Mouse (Mus musculus) megakaryocyte-erythroid progenitor cell, adult 5 weeks (primary cell): ENCODE results near the gene Krt33b. TPM values are rescaled to one million over a fixed set of nuclear protein-coding genes. Genes with fewer than 3 reads are reported as not detected.

ENCODE experiments used
- polyA plus RNA-seq: library from polyadenylated mRNA; stranded (reverse); fragments of >175 nt; gene quantifications from 2 replicates; pipeline ENCODE4 v1.2.3, GENCODE M21; 2012

Krt33b gene
- polyA plus RNA-seq, result not detected in 2 replicates

DNA sequence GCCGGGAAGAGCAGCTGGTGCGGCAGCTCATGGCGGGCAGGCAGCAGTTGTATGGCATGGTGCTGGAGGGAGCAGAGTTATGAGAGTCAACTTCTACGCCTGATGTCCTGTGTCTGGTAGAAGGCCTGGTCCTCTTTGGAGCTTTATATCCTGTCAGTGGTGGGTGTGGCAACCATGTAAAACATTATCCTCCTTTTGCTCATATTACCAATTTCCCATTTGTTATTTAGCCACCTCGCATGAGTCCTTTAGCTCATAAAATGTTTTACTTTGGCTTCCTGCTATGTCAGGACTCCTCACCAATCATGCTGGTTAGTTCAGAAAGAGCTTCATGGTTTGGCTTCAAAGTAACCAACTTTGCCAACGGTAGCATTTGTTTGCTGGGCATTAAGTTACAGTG is at the start of gene Krt33b:
TSS of gene Krt33b (minus strand) at position 101 of the 400 bp plus-strand sequence.

DNA sequence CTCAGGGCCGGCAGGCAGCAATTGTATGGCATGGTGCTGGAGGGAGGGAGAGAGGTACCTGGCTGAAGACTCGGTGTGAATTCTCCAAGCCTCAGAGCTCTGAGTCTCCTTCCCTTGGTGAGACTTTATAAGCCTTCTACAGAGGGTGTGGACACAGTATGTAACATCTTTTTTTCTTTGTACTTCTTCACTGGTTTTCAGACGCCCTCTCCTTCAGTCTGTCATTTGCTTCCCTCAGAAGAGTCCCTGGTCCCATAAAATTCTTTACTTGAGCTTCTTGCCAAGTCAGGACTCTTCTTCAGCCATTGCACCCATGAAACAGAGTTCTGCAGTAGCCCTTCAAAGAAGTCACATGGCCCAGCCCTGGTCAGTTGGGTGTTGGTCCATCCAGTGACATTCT is 20.8 kb upstream of the Krt33b start, which contains the start of gene Krt31:
TSS of gene Krt31 (minus strand) at position 101 of the 400 bp plus-strand sequence.

DNA sequence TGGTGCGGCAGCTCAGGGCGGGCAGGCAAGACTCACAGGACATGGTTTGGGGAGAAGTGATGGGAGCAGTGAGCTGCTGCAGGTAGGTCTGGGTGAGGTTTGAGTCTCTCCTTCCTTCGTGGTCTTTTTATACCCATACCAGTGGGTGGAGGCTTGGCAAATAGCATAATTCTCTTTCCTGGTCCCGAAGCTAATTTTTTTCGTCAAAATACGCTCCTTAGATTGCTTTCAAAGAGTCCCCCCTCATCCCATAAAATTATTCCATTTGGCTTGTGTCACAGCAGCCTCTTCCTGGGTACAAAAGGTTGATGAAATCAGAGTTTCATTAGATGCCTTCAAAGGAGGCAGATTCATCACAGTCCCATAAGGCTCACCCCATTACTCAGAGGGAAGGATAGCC is 11.8 kb upstream of the Krt33b start, which contains the start of gene Krt34:
TSS of gene Krt34 (minus strand) at position 101 of the 400 bp plus-strand sequence.

DNA sequence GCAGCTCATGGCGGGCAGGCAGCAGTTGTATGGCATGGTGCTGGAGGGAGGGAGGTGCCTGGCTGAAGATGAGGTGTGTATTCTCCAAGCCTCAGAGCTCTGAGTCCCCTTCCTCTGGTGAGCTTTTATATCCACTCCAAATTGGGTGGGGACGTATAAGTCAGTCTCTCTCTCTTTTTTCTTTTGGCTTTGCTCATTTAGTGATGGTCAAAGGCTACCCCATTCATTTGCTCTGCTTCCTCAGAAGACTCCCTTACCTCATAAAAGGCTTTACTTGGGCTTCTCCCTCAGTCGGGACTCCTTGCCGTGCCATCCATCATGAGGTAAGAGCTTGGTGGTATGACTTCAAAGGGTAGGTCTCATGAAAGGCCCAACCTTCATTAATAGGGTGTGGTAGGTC is 13.6 kb downstream of the Krt33b start, which contains the start of gene Krt33a:
TSS of gene Krt33a (minus strand) at position 101 of the 400 bp plus-strand sequence.

DNA sequence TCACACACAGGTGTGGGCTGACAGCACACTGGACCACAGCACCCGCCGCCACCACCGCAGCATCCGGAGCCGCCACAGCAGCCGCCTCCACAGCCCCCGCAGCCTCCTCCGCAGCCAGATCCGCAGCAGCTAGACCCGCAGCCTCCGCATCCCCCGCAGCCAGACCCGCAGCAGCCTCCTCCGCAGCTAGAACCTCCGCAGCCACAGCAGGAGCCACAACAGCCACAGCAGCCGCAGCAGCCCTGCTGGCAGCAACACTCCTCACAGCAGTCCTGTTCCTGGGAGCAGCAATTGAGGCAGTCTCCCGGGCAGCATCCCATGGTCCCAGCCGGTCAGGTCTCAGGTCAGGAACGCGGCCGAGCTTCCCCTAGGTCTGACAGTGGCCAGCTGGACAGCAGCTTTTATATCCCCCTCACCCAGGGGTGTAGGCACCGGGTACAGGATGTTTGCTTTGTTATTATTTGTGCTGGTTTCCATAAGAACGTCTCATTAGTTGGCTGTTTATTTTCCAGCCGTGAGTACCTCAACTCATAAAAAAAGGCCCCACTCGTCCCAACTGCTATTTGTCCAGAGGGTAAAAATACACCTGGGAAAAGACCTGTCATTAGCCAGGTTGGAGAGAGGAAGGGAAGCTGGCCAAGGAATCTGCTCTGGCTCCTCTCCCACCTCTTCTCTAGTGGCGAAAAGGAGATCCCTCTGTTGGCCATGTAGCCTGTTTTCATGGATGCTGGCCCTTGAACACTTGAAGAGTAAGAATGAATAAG is 35.9 kb downstream of the Krt33b start, which contains the start of gene Krtap17-1:
TSS of gene Krtap17-1 (minus strand) at position 375 of the 764 bp plus-strand sequence.

DNA sequence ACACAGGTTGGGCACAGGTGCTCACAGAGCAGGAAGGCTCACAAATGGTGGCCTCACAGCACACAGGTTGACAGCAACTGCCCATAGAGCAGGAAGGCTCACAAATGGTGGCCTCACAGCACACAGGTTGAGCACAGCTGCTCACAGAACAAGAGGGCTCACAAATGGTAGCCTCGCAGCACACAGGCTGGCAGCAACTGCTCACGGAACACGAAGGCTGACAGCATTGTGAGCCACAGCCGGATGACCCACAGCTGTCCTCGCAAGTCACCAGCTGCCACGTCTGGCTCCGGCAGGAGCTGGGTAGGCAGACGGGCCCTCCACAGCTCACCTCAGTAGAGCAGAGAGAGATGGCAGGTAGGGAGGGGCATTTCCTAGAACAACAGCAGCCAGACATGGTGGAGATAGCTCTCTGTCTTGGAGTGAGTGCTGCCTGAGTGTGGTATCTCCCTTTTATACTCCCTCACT is 43.5 kb downstream of the Krt33b start, which contains the start of gene Krtap16-1:
TSS of gene Krtap16-1 (minus strand) at position 418 of the 468 bp plus-strand sequence.

DNA sequence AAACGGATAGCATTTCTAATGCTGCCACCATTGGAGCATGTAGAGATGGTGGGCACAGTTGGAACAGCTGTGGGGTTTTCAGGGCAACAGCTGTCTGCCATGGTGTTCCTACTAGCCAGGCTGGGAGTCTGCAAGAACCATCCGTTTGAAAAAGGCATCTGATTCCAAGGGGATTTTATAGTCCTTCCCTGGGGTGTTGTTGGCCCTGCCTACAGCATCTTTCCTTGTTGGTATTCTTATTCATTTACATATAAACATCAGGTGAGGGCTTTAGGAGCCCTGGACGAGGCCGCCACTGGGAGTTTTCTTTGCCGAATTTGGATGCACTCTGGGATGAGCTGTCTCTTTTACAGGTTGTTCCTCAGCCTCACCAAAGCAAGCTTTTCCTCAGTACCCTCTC is 50.7 kb downstream of the Krt33b start, which contains the start of gene Krtap29-1:
TSS of gene Krtap29-1 (minus strand) at position 101 of the 400 bp plus-strand sequence.

Other genes starting within 250 kb of the Krt33b start
- not detected in 2 replicates for gene Krtap4-8, start 249.2 kb downstream of the Krt33b start, polyA plus RNA-seq
- not detected in 2 replicates for gene Krtap4-9, start 244.7 kb downstream of the Krt33b start, polyA plus RNA-seq
- not detected in 2 replicates for gene Gm11596, start 236.4 kb downstream of the Krt33b start, polyA plus RNA-seq
- gene Gm11569, start 230.9 kb downstream of the Krt33b start, polyA plus RNA-seq, result not detected in 2 replicates
- not detected in 2 replicates for gene Gm11554, start 225.4 kb downstream of the Krt33b start, polyA plus RNA-seq
- gene Krtap4-13, start 220.0 kb downstream of the Krt33b start, polyA plus RNA-seq, result not detected in 2 replicates
- gene Gm11564, start 214.2 kb downstream of the Krt33b start, polyA plus RNA-seq, result not detected in 2 replicates
- not detected in 2 replicates for gene 2300003K06Rik, start 191.8 kb downstream of the Krt33b start, polyA plus RNA-seq
- gene Krtap4-16, start 178.3 kb downstream of the Krt33b start, polyA plus RNA-seq, result not detected in 2 replicates
- gene Gm11568, start 172.0 kb downstream of the Krt33b start, polyA plus RNA-seq, result not detected in 2 replicates
- not detected in 2 replicates for gene Gm11559, start 165.4 kb downstream of the Krt33b start, polyA plus RNA-seq
- gene Krtap9-1, start 156.5 kb downstream of the Krt33b start, polyA plus RNA-seq, result not detected in 2 replicates
- not detected in 2 replicates for gene Gm11567, start 150.7 kb downstream of the Krt33b start, polyA plus RNA-seq
- not detected in 2 replicates for gene Krtap31-1, start 121.9 kb downstream of the Krt33b start, polyA plus RNA-seq
- gene Gm11565, start 115.1 kb downstream of the Krt33b start, polyA plus RNA-seq, result not detected in 2 replicates
- gene Krtap31-2, start 93.6 kb downstream of the Krt33b start, polyA plus RNA-seq, result not detected in 2 replicates
- gene Krtap9-5, start 81.4 kb downstream of the Krt33b start, polyA plus RNA-seq, result not detected in 2 replicates
- not detected in 2 replicates for gene Krtap29-1, start 50.8 kb downstream of the Krt33b start, polyA plus RNA-seq
- not detected in 2 replicates for gene Krtap16-1, start 43.3 kb downstream of the Krt33b start, polyA plus RNA-seq
- gene Krtap17-1, start 35.9 kb downstream of the Krt33b start, polyA plus RNA-seq, result not detected in 2 replicates
- not detected in 2 replicates for gene Krt33a, start 13.7 kb downstream of the Krt33b start, polyA plus RNA-seq
- not detected in 2 replicates for gene Krt34, start 11.7 kb upstream of the Krt33b start, polyA plus RNA-seq
- not detected in 2 replicates for gene Krt31, start 20.7 kb upstream of the Krt33b start, polyA plus RNA-seq
- not detected in 2 replicates for gene Krt32, start 58.4 kb upstream of the Krt33b start, polyA plus RNA-seq
- not detected in 2 replicates for gene Krt35, start 66.4 kb upstream of the Krt33b start, polyA plus RNA-seq
- gene Krt36, start 75.8 kb upstream of the Krt33b start, polyA plus RNA-seq, result not detected in 2 replicates
- gene Krt13, start 91.7 kb upstream of the Krt33b start, polyA plus RNA-seq, result not detected in 2 replicates
- gene Krt15, start 106.1 kb upstream of the Krt33b start, polyA plus RNA-seq, result not detected in 2 replicates
- not detected in 2 replicates for gene Krt19, start 118.8 kb upstream of the Krt33b start, polyA plus RNA-seq
- gene Krt9, start 163.4 kb upstream of the Krt33b start, polyA plus RNA-seq, result not detected in 2 replicates
- 0.14 and 0.15 TPM in 2 replicates for gene Krt14, start 177.7 kb upstream of the Krt33b start, polyA plus RNA-seq
- not detected in 2 replicates for gene Krt16, start 219.0 kb upstream of the Krt33b start, polyA plus RNA-seq
- gene Krt17, start 231.2 kb upstream of the Krt33b start, polyA plus RNA-seq, result 0.05 and 0.16 TPM in 2 replicates
- not detected in 2 replicates for gene Krt42, start 240.0 kb upstream of the Krt33b start, polyA plus RNA-seq